Mouse (Mus musculus) midbrain, postnatal 0 days (tissue): ENCODE measurements at regions not wholly inside any gene's neighbourhood (a gene's known extent, or its start where the extent isn't known, plus 50 kb on each side); places are given as distances from the start of the nearest gene placed in this dataset.

Source experiments
- ATAC-seq: fragments of 200-750 bp; cut with Nextera tagmentation; 2 replicates; pipeline ENCODE4 v1.8.0; 2017; ENCODE audit warnings: moderate number of reproducible peaks, mild to moderate bottlenecking, moderate TSS enrichment, moderate library complexity; ENCODE audit not compliant: low FRiP score
- DNase-seq: peaks from one replicate; pipeline ENCODE4 v3.0.0-alpha.2; 2015; ENCODE audit warnings: low spot score
- H3K27ac ChIP-seq: fragments of 300-500 bp; sonication (generic); 2 replicates; pipeline ENCODE4 v1.5.1; 2014; ENCODE audit warnings: low read depth, mild to moderate bottlenecking, low read length, mixed read lengths
- H3K27me3 ChIP-seq: fragments of 300-500 bp; sonication (generic); 2 replicates; pipeline ENCODE4 v1.6.1; 2014; ENCODE audit warnings: low read length, control low read depth, mixed read lengths; ENCODE audit not compliant: insufficient read depth
- H3K36me3 ChIP-seq: fragments of 300-500 bp; sonication (generic); 2 replicates; pipeline ENCODE4 v1.6.1; 2014; ENCODE audit warnings: low read length, control low read depth, mixed read lengths; ENCODE audit not compliant: insufficient read depth
- H3K4me1 ChIP-seq: fragments of 300-500 bp; sonication (generic); 2 replicates; pipeline ENCODE4 v1.6.1; 2014; ENCODE audit warnings: mild to moderate bottlenecking, control low read depth, antibody characterized with exemption, low read length, mixed read lengths; ENCODE audit not compliant: insufficient read depth
- H3K4me2 ChIP-seq: fragments of 300-500 bp; sonication (generic); 2 replicates; pipeline ENCODE4 v1.6.1; 2014; ENCODE audit warnings: low read depth, mild to moderate bottlenecking, low read length, mixed read lengths; ENCODE audit not compliant: poor library complexity, severe bottlenecking
- H3K4me3 ChIP-seq: fragments of 300-500 bp; sonication (generic); 2 replicates; pipeline ENCODE4 v1.5.1; 2014; ENCODE audit warnings: low read depth, mild to moderate bottlenecking, low read length, moderate library complexity
- H3K9ac ChIP-seq: fragments of 300-500 bp; sonication (generic); replicated peaks from 2 replicates; pipeline ENCODE4 v1.6.1; 2014; ENCODE audit warnings: mild to moderate bottlenecking, low read length, moderate library complexity, mixed read lengths; ENCODE audit not compliant: poor library complexity, severe bottlenecking
- H3K9me3 ChIP-seq: fragments of 300-500 bp; sonication (generic); 2 replicates; pipeline ENCODE4 v1.6.1; 2016; ENCODE audit warnings: low read length, control low read depth
- CTCF ChIP-seq: IDR thresholded peaks from 2 replicates; pipeline ENCODE4 v1.5.1; 2016; ENCODE audit warnings: antibody characterized with exemption, mild to moderate bottlenecking
- WGBS: fragments of 180-500 bp; shearing (Covaris S2); extraction: QIAGEN DNeasy Blood & Tissue Kit; methylation state at CpG from one replicate; pipeline ENCODE4 v1.1.7; 2014; 5-methylcytosine and 5-hydroxymethylcytosine counted together

- no peak overlapping the region for H3K4me2 ChIP-seq
- no peak overlapping the region for H3K4me3 ChIP-seq
- no peaks in the 10 kb centered on the region for H3K27me3 ChIP-seq
- no peaks in the 10 kb centered on the region for H3K36me3 ChIP-seq
- H3K9me3 ChIP-seq, result no peaks in the 10 kb centered on the region
- no peak overlapping the region for H3K27ac ChIP-seq
- no peak overlapping the region for H3K9ac ChIP-seq
- no peaks in the 10 kb centered on the region for H3K4me1 ChIP-seq
- DNase-seq (no peak), ATAC-seq (no peak)
- TF ChIP-seq CTCF, result no peak
Measured at GRCm38 (mm10) chr1:193894072-193894471, 524.0 kb upstream of the Camk1g start.

GRCm38 (mm10) chr1:193876540-193876939 is 506.4 kb upstream of the Camk1g start:
- no peak for TF ChIP-seq CTCF
- ATAC-seq, result no peak
- no peak overlapping the region for H3K9ac ChIP-seq

GRCm38 (mm10) chr1:193876121-193876520 is 506.0 kb upstream of the Camk1g start:
- no peak for DNase-seq
- Histone ChIP-seq H3K9ac (no peak overlapping the region), H3K36me3 (no peaks in the 10 kb centered on the region), H3K4me2 (no peak overlapping the region), H3K27me3 (no peaks in the 10 kb centered on the region), H3K4me3 (no peak overlapping the region), H3K4me1 (no peaks in the 10 kb centered on the region), H3K9me3 (no peaks in the 10 kb centered on the region), H3K27ac (no peak overlapping the region)
- ATAC-seq, result no peak
- TF ChIP-seq CTCF, result no peak

More at GRCm38 (mm10) chr1:193876540-193876939, 506.4 kb upstream of the Camk1g start:
- H3K36me3 ChIP-seq, result no peaks in the 10 kb centered on the region
- H3K27ac ChIP-seq, result no peak overlapping the region
- no peak overlapping the region for H3K4me2 ChIP-seq
- no peaks in the 10 kb centered on the region for H3K4me1 ChIP-seq
- no peaks in the 10 kb centered on the region for H3K9me3 ChIP-seq
- no peaks in the 10 kb centered on the region for H3K27me3 ChIP-seq
- DNase-seq, result no peak
- no peak overlapping the region for H3K4me3 ChIP-seq
- WGBS, result 77% methylated on average over 2 of the region's 2 CpGs

GRCm38 (mm10) chr1:193875287-193875686 is 505.2 kb upstream of the Camk1g start:
- Histone ChIP-seq H3K36me3 (no peaks in the 10 kb centered on the region), H3K27ac (no peak overlapping the region), H3K4me1 (no peaks in the 10 kb centered on the region), H3K27me3 (no peaks in the 10 kb centered on the region), H3K4me2 (no peak overlapping the region), H3K9ac (no peak overlapping the region), H3K4me3 (no peak overlapping the region), H3K9me3 (no peaks in the 10 kb centered on the region)
- no peak for TF ChIP-seq CTCF
- no peak for ATAC-seq
- WGBS, result 96% methylated on average over 3 of the region's 3 CpGs
- DNase-seq, result no peak

GRCm38 (mm10) chr1:193870731-193871130 is 500.6 kb upstream of the Camk1g start:
- DNase-seq (no peak), ATAC-seq (no peak)
- H3K27me3 ChIP-seq, result no peaks in the 10 kb centered on the region
- no peak overlapping the region for H3K4me3 ChIP-seq
- no peak for TF ChIP-seq CTCF
- H3K4me2 ChIP-seq, result no peak overlapping the region
- no peaks in the 10 kb centered on the region for H3K4me1 ChIP-seq
- H3K27ac ChIP-seq, result no peak overlapping the region
- WGBS, result 86% methylated on average over 2 of the region's 2 CpGs
- H3K9ac ChIP-seq, result no peak overlapping the region
- no peaks in the 10 kb centered on the region for H3K9me3 ChIP-seq
- no peaks in the 10 kb centered on the region for H3K36me3 ChIP-seq

- TF ChIP-seq CTCF, result no peak
- no peak overlapping the region for H3K27ac ChIP-seq
- no peak overlapping the region for H3K4me2 ChIP-seq
- no peak overlapping the region for H3K4me3 ChIP-seq
- H3K9me3 ChIP-seq, result no peaks in the 10 kb centered on the region
- H3K4me1 ChIP-seq, result no peaks in the 10 kb centered on the region
- DNase-seq, result peak; percentile 22
- no peaks in the 10 kb centered on the region for H3K27me3 ChIP-seq
- no peak overlapping the region for H3K9ac ChIP-seq
- no peak for ATAC-seq
- WGBS, result 76% methylated on average over 4 of the region's 4 CpGs
- no peaks in the 10 kb centered on the region for H3K36me3 ChIP-seq
Measured at GRCm38 (mm10) chr1:193868639-193869320, 498.7 kb upstream of the Camk1g start.
